Mouse (Mus musculus): ENCODE measurements around the gene Erich6. TPM values are rescaled to one million over a fixed set of nuclear protein-coding genes. Genes with fewer than 3 reads are reported as not detected.
"Not testable (repeated sequence)": the region's sequence is repeated elsewhere in the genome, so short reads cannot be mapped to it uniquely, and the experiment has no call there.

The Erich6 gene
- polyA plus RNA-seq, 1 experiment from 2014 or later: 0.17 TPM

GRCm38 (mm10) chr3:58622665-58623394 is 14.2 kb downstream of the Erich6 start:
- no peak overlapping the region for H3K4me2 ChIP-seq
- ATAC-seq (ENCODE audit: low read depth): no peak
- no peak overlapping the region for H3K27ac ChIP-seq (replicated peaks)
- WGBS: 79% methylated on average over 3 of the region's 3 CpGs
- no peaks in the 10 kb centered on the region for H3K36me3 ChIP-seq
- no peak overlapping the region for H3K4me3 ChIP-seq
- H3K9me3 ChIP-seq: no peaks in the 10 kb centered on the region
- H3K27me3 ChIP-seq: no peaks in the 10 kb centered on the region
- no peak overlapping the region for H3K9ac ChIP-seq
- H3K4me1 ChIP-seq (replicated peaks): no peaks in the 10 kb centered on the region

GRCm38 (mm10) chr3:58621066-58621465 is 15.9 kb downstream of the Erich6 start:
- Histone ChIP-seq H3K27ac (replicated peaks) (no peak overlapping the region), H3K9ac (no peak overlapping the region), H3K9me3 (no peaks in the 10 kb centered on the region), H3K4me1 (replicated peaks) (no peaks in the 10 kb centered on the region), H3K4me2 (no peak overlapping the region), H3K27me3 (no peaks in the 10 kb centered on the region), H3K36me3 (no peaks in the 10 kb centered on the region), H3K4me3 (no peak overlapping the region)
- ATAC-seq (ENCODE audit: low read depth): no peak
- WGBS: 78% methylated on average over 7 of the region's 7 CpGs

DNA sequence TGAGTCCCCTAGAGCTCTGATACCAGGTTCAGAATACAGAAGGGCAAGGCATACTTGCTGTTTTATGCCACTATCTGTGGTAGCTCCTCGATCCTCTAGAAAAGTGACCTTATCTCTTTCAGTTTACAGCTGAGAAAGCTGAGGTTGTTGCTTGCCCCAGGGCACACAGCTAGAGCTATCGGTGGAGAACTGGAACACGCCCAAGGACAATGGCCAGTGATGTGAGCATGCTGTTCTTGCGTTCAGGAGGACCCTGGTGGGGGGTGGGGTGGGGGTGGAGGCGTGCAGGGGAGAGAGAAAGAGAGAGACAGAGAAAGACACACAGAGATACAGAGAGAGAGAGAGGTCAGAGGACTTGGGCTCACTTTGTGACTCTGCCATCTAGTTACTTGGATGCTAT is 27.0 kb downstream of the Erich6 start:
- no peaks in the 10 kb centered on the region for H3K36me3 ChIP-seq
- H3K9me3 ChIP-seq: no peaks in the 10 kb centered on the region
- H3K27ac ChIP-seq (replicated peaks): no peak overlapping the region
- no peak overlapping the region for H3K9ac ChIP-seq
- H3K4me3 ChIP-seq: no peak overlapping the region
- no peak for ATAC-seq (ENCODE audit: low read depth)
- no peaks in the 10 kb centered on the region for H3K27me3 ChIP-seq
- H3K4me1 ChIP-seq (replicated peaks): no peaks in the 10 kb centered on the region
- 85% methylated on average over 5 of the region's 5 CpGs for WGBS
- no peak overlapping the region for H3K4me2 ChIP-seq

DNA sequence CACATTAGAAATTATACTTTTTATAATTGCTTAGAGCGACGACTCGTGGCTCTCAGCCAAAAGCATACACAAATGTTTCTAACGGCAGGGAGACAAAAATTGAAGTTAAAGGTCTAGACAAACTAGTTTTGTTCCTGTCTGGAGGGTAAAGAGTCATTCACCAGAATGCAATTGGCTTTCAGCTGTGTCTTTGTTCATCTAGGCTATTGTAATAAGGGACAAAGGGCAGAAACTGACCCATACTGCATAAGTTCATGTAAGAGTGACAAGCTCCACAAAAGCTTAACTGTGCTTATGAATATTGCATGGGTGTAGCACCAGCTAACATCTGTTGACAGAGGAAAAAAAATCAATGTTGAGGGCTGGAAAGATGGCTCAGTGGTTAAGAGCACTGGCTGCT is 28.5 kb downstream of the Erich6 start:
- H3K4me3 ChIP-seq: no peak overlapping the region
- H3K9ac ChIP-seq: no peak overlapping the region
- WGBS: 34% methylated on average over 4 of the region's 4 CpGs
- no peak overlapping the region for H3K4me2 ChIP-seq
- no peaks in the 10 kb centered on the region for H3K9me3 ChIP-seq
- H3K27me3 ChIP-seq: no peaks in the 10 kb centered on the region
- no peaks in the 10 kb centered on the region for H3K36me3 ChIP-seq
- ATAC-seq (ENCODE audit: low read depth): no peak
- H3K4me1 ChIP-seq (replicated peaks): no peaks in the 10 kb centered on the region
- no peak overlapping the region for H3K27ac ChIP-seq (replicated peaks)

DNA sequence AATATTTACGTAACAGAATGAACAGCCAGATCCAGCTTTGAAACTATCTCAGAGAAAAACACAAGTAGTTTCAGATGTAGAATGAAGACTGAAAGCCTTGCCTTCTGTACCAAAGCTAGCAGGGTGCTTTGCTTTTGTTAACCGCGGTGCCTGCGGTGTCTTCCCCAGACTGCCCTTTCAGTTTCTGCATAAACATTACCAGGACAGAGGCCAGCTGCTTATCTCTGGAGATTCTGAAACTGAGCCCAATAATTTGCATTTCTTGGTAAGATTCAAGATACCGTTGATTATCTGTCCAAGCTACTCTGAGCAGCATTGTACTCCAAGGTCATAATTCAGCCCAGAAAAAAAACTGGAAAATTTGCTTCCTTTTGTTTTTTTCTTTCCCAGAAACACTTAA is 43.4 kb downstream of the Erich6 start:
- no peak overlapping the region for H3K27ac ChIP-seq (replicated peaks)
- no peak overlapping the region for H3K4me3 ChIP-seq
- H3K4me2 ChIP-seq: no peak overlapping the region
- H3K27me3 ChIP-seq: no peaks in the 10 kb centered on the region
- 43% methylated on average over 5 of the region's 5 CpGs for WGBS
- no peaks in the 10 kb centered on the region for H3K4me1 ChIP-seq (replicated peaks)
- H3K9ac ChIP-seq: no peak overlapping the region
- H3K9me3 ChIP-seq: no peaks in the 10 kb centered on the region
- no peak for ATAC-seq (ENCODE audit: low read depth)
- H3K36me3 ChIP-seq: peaks cover 53% of the 10 kb centered on the region

GRCm38 (mm10) chr3:58592666-58593065 is 44.3 kb downstream of the Erich6 start:
- not testable (repeated sequence) for H3K9ac ChIP-seq; H3K27ac ChIP-seq (replicated peaks); H3K4me2 ChIP-seq; H3K4me3 ChIP-seq; H3K9me3 ChIP-seq; H3K27me3 ChIP-seq; H3K4me1 ChIP-seq (replicated peaks); ATAC-seq (ENCODE audit: low read depth)
- WGBS: 77% methylated on average over 7 of the region's 7 CpGs
- H3K36me3 ChIP-seq: peaks cover 50% of the 10 kb centered on the region

- WGBS: 93% methylated on average over 4 of the region's 4 CpGs
- H3K36me3 ChIP-seq: peaks cover 61% of the 10 kb centered on the region
These were observed 46.5 kb downstream of the Erich6 start for GRCm38 (mm10) chr3:58590544-58590943.

GRCm38 (mm10) chr3:58582788-58583426 is 54.1 kb downstream of the Erich6 start:
- peaks cover 31% of the 10 kb centered on the region for H3K4me1 ChIP-seq (replicated peaks)
- no peak overlapping the region for H3K9ac ChIP-seq
- no peak overlapping the region for H3K4me2 ChIP-seq
- no peak overlapping the region for H3K27ac ChIP-seq (replicated peaks)
- no peak overlapping the region for H3K4me3 ChIP-seq
- H3K27me3 ChIP-seq: no peaks in the 10 kb centered on the region
- no peak for ATAC-seq (ENCODE audit: low read depth)
- H3K36me3 ChIP-seq: peaks cover 28% of the 10 kb centered on the region
- WGBS: 86% methylated on average over 5 of the region's 5 CpGs
- no peaks in the 10 kb centered on the region for H3K9me3 ChIP-seq

More at GRCm38 (mm10) chr3:58590544-58590943, 46.5 kb downstream of the Erich6 start:
- H3K4me3 ChIP-seq; H3K4me1 ChIP-seq (replicated peaks); H3K9me3 ChIP-seq; H3K9ac ChIP-seq; H3K27ac ChIP-seq (replicated peaks); ATAC-seq (ENCODE audit: low read depth); H3K4me2 ChIP-seq; H3K27me3 ChIP-seq: not testable (repeated sequence)

DNA sequence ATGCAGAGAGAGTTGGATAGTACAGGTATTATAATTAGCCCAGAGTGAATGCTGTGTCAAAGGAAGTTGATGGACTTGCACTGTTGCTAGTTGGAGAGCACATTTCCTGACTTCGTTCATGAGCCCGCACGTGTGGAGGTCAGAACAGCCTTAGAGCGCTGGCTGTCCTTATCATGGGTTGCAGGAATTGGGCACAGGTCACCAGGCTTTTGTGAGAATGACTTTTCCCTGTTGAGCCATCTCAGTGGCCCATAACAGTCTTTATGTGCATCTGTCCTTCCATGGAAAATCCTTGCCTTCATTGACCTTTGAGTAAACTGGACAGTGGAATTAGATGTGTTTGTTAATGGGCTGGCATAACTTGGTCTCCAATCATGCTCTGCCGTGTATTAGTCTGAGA is 54.7 kb downstream of the Erich6 start:
- ATAC-seq (ENCODE audit: low read depth): no peak
- no peaks in the 10 kb centered on the region for H3K9me3 ChIP-seq
- H3K27me3 ChIP-seq: no peaks in the 10 kb centered on the region
- WGBS: 90% methylated on average over 5 of the region's 5 CpGs
- no peak overlapping the region for H3K27ac ChIP-seq (replicated peaks)
- no peak overlapping the region for H3K4me2 ChIP-seq
- H3K9ac ChIP-seq: no peak overlapping the region
- H3K36me3 ChIP-seq: peaks cover 22% of the 10 kb centered on the region
- H3K4me1 ChIP-seq (replicated peaks): peaks cover 35% of the 10 kb centered on the region
- H3K4me3 ChIP-seq: no peak overlapping the region

DNA sequence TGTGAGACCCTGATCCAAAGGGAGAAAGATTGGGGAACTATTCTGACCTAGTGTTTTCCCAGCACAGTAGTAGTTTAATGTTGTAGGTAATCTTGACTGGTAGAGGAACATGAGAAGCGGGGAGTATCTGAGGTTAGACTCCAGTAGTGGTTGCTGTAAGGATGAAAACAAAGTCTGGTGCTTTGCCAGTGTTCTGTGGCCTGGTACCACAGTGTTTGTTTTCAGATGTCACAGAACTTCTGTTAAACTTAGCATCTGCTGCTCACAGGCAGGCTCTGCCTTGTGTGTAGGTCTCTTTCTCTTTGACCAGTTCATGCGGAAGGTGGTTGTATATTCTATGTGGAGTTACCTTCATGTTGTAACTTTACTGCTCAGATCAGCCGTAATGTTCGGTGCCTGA is 55.5 kb downstream of the Erich6 start:
- Histone ChIP-seq H3K4me2 (no peak overlapping the region), H3K9me3 (no peaks in the 10 kb centered on the region), H3K4me1 (replicated peaks) (peaks cover 35% of the 10 kb centered on the region), H3K27me3 (no peaks in the 10 kb centered on the region), H3K27ac (replicated peaks) (no peak overlapping the region), H3K36me3 (peaks cover 14% of the 10 kb centered on the region), H3K9ac (no peak overlapping the region), H3K4me3 (no peak overlapping the region)
- WGBS: 88% methylated on average over 4 of the region's 4 CpGs
- ATAC-seq (ENCODE audit: low read depth): no peak

DNA sequence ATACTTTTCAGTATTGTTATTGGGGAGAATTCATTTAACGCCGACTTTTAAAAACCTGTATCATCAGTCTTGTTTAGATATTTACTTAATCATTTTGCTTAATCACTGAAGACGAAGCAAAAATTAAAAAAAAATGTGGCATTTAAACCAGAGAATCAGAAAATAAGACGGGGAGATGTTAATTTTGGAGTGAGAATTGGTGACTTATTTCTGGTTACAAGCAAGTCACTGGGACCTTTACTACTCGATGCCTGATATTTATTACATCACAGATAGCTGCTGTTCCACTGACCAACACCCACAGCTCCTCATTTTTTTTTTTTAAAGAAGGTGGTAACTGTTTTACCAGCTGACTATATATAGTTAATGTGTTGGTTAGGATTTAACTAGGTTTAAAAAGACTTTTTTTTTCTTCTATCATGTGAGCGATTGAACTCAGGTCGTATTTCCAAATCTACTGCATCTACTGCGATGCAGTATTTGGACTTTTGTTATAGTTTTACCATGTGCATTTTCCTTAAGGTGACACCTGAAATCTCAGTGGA is 59.4 kb downstream of the Erich6 start:
- Histone ChIP-seq H3K27me3 (no peaks in the 10 kb centered on the region), H3K36me3 (peaks cover 6% of the 10 kb centered on the region; the same call in 1 of the 2 replicates), H3K9me3 (no peaks in the 10 kb centered on the region), H3K27ac (replicated peaks) (peak overlapping the region; percentile 100), H3K9ac (peak overlapping the region; percentile 99), H3K4me2 (peak overlapping the region; percentile 70), H3K4me3 (peak overlapping the region; percentile 91), H3K4me1 (replicated peaks) (peaks cover 36% of the 10 kb centered on the region)
- no peak for ATAC-seq (ENCODE audit: low read depth)
- WGBS: 21% methylated on average over 8 of the region's 8 CpGs

DNA sequence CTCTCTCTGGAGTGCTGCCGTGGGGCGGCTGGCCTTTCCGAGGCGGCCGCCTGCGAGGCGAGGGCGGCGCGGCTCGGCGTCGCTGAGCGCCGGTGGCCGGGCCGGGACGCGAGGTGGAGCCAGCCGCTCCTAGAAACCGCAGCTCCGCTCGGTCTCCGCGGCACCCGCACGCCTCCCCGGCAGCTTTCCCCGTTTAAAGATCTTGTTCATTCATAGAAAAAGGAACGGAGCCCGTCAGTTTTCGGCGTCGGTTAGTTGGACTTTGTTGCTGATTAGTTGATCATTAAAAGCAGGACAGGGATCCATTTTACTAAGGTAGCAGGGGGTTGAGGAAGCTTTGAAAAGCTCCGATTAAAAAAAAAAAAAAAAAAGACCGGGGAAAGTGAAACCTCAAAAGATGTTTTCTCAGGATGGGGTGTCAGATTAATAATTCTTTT is 59.9 kb downstream of the Erich6 start:
- no peaks in the 10 kb centered on the region for H3K27me3 ChIP-seq
- under 1% methylated on average over 36 of the region's 36 CpGs for WGBS
- peak; percentile 87 for ATAC-seq (ENCODE audit: low read depth)

More for the DNA sequence above, 59.9 kb downstream of the Erich6 start:
- Histone ChIP-seq H3K9me3 (no peaks in the 10 kb centered on the region), H3K4me1 (replicated peaks) (peaks cover 31% of the 10 kb centered on the region), H3K9ac (peak overlapping the region; percentile 99), H3K4me2 (peak overlapping the region; percentile 70), H3K36me3 (peaks cover 6% of the 10 kb centered on the region; the same call in 1 of the 2 replicates), H3K27ac (replicated peaks) (peak overlapping the region; percentile 100), H3K4me3 (peak overlapping the region; percentile 91)

Measured in neural tube, embryonic 13.5 days (tissue).